Mouse (Mus musculus) cerebellum, adult 2 months (tissue): Measurements from ENCODE around the gene Slc7a1. TPM values are rescaled to one million over a fixed set of nuclear protein-coding genes. Genes with fewer than 3 reads are reported as not detected.

ENCODE experiments used
- DNase-seq, 2 experiments: peaks; one replicate each; pipeline ENCODE4 v3.0.0; 2021
- H3K27ac ChIP-seq: fragments of 200-500 bp; 2 replicates; pipeline ENCODE4 v1.5.1; 2012; ENCODE audit warnings: low read length, control low read depth, inconsistent platforms; ENCODE audit not compliant: insufficient read depth
- H3K27me3 ChIP-seq: fragments of 200-500 bp; 2 replicates; pipeline ENCODE4 v1.6.1; 2012; ENCODE audit warnings: inconsistent platforms, mild to moderate bottlenecking, low read length, moderate library complexity; ENCODE audit not compliant: control insufficient read depth, insufficient read depth
- H3K4me1 ChIP-seq: fragments of 200-500 bp; 2 replicates; pipeline ENCODE4 v1.6.1; 2011; ENCODE audit warnings: low read length; ENCODE audit not compliant: control insufficient read depth, insufficient read depth
- H3K4me3 ChIP-seq: fragments of 200-500 bp; replicated peaks from 2 replicates; pipeline ENCODE3; 2011; ENCODE audit warnings: mild to moderate bottlenecking, low read depth, low read length, control low read depth; ENCODE audit not compliant: insufficient read depth
- CTCF ChIP-seq: fragments of 200-500 bp; IDR thresholded peaks from 2 replicates; pipeline ENCODE4 v1.5.1; 2011; ENCODE audit warnings: low read depth, mild to moderate bottlenecking, control low read depth, low read length, moderate library complexity, borderline replicate concordance; ENCODE audit not compliant: insufficient read depth
- POLR2A ChIP-seq: fragments of 200-500 bp; IDR thresholded peaks from 2 replicates; pipeline ENCODE4 v1.6.1; 2011; ENCODE audit warnings: low read length, control low read depth, borderline replicate concordance; ENCODE audit not compliant: insufficient read depth
- WGBS: fragments of 180-500 bp; shearing (Covaris S2); methylation state at CpG from one replicate; pipeline ENCODE4 v1.1.7; 2018; 5-methylcytosine and 5-hydroxymethylcytosine counted together
- polyA plus RNA-seq: library from polyadenylated mRNA; depleted of rRNA; stranded (reverse); fragments of >200 nt; gene quantifications from 2 replicates; pipeline ENCODE4 v1.2.3, GENCODE M21; 2012

The Slc7a1 gene
- polyA plus RNA-seq, 1 experiment, result 10.7 TPM

GRCm38 (mm10) chr5:148419112-148419526 is 19.4 kb upstream of the Slc7a1 start:
- 32% methylated on average over 9 of the region's 9 CpGs for WGBS
- DNase-seq, result no peak
- no peaks in the 10 kb centered on the region for H3K4me1 ChIP-seq
- no peaks in the 10 kb centered on the region for H3K27me3 ChIP-seq
- no peak overlapping the region for H3K27ac ChIP-seq
- TF ChIP-seq CTCF, result no peak
- TF ChIP-seq POLR2A, result no peak
- no peak overlapping the region for H3K4me3 ChIP-seq

- 81% methylated on average over 9 of the region's 9 CpGs for WGBS
- no peak for TF ChIP-seq POLR2A
- TF ChIP-seq CTCF, result no peak
- no peaks in the 10 kb centered on the region for H3K27me3 ChIP-seq
Observed at GRCm38 (mm10) chr5:148418436-148418835, 18.7 kb upstream of the Slc7a1 start.

GRCm38 (mm10) chr5:148417756-148418155 is 18.1 kb upstream of the Slc7a1 start:
- TF ChIP-seq POLR2A (no peak), CTCF (no peak)
- Histone ChIP-seq H3K4me1 (no peaks in the 10 kb centered on the region), H3K27me3 (no peaks in the 10 kb centered on the region), H3K27ac (no peak overlapping the region), H3K4me3 (no peak overlapping the region)
- 97% methylated on average over 1 of the region's 1 CpGs for WGBS
- no peak for DNase-seq

More at GRCm38 (mm10) chr5:148418436-148418835, 18.7 kb upstream of the Slc7a1 start:
- Histone ChIP-seq H3K4me3 (no peak overlapping the region), H3K4me1 (no peaks in the 10 kb centered on the region), H3K27ac (no peak overlapping the region)
- no peak for DNase-seq

GRCm38 (mm10) chr5:148416461-148416860 is 16.8 kb upstream of the Slc7a1 start:
- no peaks in the 10 kb centered on the region for H3K27me3 ChIP-seq
- DNase-seq, result no peak
- H3K27ac ChIP-seq, result no peak overlapping the region
- TF ChIP-seq POLR2A, result no peak
- no peak for TF ChIP-seq CTCF
- no peaks in the 10 kb centered on the region for H3K4me1 ChIP-seq
- H3K4me3 ChIP-seq, result no peak overlapping the region
- 62% methylated on average over 10 of the region's 10 CpGs for WGBS

- TF ChIP-seq POLR2A (no peak), CTCF (no peak)
- Histone ChIP-seq H3K27me3 (no peaks in the 10 kb centered on the region), H3K4me3 (no peak overlapping the region), H3K27ac (no peak overlapping the region), H3K4me1 (no peaks in the 10 kb centered on the region)
- WGBS, result 15% methylated on average over 7 of the region's 7 CpGs
- DNase-seq, result no peak
Observed at GRCm38 (mm10) chr5:148414233-148414632, 14.5 kb upstream of the Slc7a1 start.

GRCm38 (mm10) chr5:148412504-148412903 is 12.8 kb upstream of the Slc7a1 start:
- 96% methylated on average over 4 of the region's 4 CpGs for WGBS
- no peaks in the 10 kb centered on the region for H3K4me1 ChIP-seq
- no peaks in the 10 kb centered on the region for H3K27me3 ChIP-seq
- DNase-seq, result no peak
- TF ChIP-seq POLR2A, result no peak
- TF ChIP-seq CTCF, result no peak
- no peak overlapping the region for H3K4me3 ChIP-seq
- H3K27ac ChIP-seq, result no peak overlapping the region

- 52% methylated on average over 8 of the region's 8 CpGs for WGBS
Observed at GRCm38 (mm10) chr5:148409465-148409864, 9.8 kb upstream of the Slc7a1 start.

GRCm38 (mm10) chr5:148406913-148407312 is 7.2 kb upstream of the Slc7a1 start:
- H3K4me3 ChIP-seq, result no peak overlapping the region
- no peaks in the 10 kb centered on the region for H3K27me3 ChIP-seq
- no peaks in the 10 kb centered on the region for H3K4me1 ChIP-seq
- TF ChIP-seq POLR2A, result no peak
- no peak for TF ChIP-seq CTCF
- 96% methylated on average over 2 of the region's 2 CpGs for WGBS
- DNase-seq, result no peak
- no peak overlapping the region for H3K27ac ChIP-seq

More at GRCm38 (mm10) chr5:148409465-148409864, 9.8 kb upstream of the Slc7a1 start:
- no peak for TF ChIP-seq POLR2A
- TF ChIP-seq CTCF, result no peak
- no peak for DNase-seq
- Histone ChIP-seq H3K27me3 (no peaks in the 10 kb centered on the region), H3K27ac (no peak overlapping the region), H3K4me3 (no peak overlapping the region), H3K4me1 (no peaks in the 10 kb centered on the region)

GRCm38 (mm10) chr5:148404548-148404947 is 4.8 kb upstream of the Slc7a1 start:
- no peaks in the 10 kb centered on the region for H3K4me1 ChIP-seq
- no peaks in the 10 kb centered on the region for H3K27me3 ChIP-seq
- no peak overlapping the region for H3K27ac ChIP-seq
- no peak for DNase-seq
- TF ChIP-seq CTCF (no peak), POLR2A (no peak)
- H3K4me3 ChIP-seq, result no peak overlapping the region
- 92% methylated on average over 7 of the region's 7 CpGs for WGBS
